Mouse (Mus musculus) heart, adult 8-10 months (tissue): Measurements from ENCODE around the gene Fras1. TPM values are rescaled to one million over a fixed set of nuclear protein-coding genes. Genes with fewer than 3 reads are reported as not detected.

Experiments used
- DNase-seq: peaks from one replicate; pipeline ENCODE4 v3.0.0; 2022; ENCODE audit warnings: low spot score
- total RNA-seq, 4 experiments: library from RNA; stranded (reverse); gene quantifications; 2 replicates each; pipeline ENCODE4 v1.2.4; 2022

The Fras1 gene
- total RNA-seq = 1 to 10 TPM in 3 of 4 experiments, under 1 TPM in 1; 0.73 to 2.6 (median 1.9) TPM

DNA sequence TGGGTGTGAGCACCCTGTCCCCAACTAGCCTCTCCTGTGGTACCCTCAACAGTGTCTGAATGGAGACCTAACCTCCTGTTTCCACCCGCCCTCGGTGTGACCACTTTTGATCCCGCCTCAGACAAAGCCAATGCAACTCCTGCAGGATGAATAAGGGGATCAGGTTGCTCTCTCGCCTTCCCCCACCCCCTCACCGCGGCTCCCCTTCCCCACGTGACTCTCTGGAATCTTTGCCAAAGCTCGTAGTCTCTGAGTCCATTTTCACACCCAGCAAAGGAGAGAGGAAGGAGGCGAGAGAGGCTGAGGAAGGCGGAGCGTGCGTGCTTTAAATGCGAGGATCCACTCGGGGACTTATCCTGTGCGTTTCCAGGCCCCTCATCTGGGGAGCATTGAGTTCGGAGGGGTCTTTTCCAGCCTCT is at the start of gene Fras1:
Gene Fras1, plus strand, starts transcription at position 389 of the 419 bp plus-strand sequence.
- DNase-seq = no peak

DNA sequence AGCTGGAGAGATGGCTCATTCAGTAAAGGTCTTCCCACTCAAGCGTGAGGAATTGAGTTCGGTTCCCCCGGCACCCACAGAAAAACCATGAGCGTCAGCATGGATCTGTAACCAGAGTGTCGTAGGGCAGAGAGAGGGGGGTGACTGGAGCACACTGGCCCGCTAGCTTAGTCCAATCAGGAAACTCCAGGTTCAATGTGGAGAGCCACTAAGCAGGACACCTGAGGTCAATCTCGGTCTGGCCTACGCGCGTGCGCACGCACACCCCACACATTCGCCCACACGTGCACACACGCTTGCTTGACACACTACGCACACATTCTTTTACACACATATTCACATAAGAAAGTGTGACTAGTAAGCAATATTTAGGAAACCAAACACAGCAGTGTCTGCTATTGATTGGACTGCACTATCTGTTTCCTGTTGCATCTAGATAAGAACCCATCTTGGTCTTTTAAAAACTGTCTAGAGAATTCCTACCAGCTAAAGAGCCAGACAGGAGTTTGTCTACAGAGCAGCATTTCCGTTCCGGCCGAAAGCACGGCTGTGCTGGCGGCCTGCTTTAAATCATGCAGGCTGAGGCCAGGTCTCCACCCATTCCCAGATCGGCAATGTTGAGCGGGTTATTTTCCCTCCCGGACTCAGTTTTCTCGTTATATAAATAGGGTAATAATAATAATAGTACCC is 42.6 kb upstream of the Fras1 start:
- no peak for DNase-seq

DNA sequence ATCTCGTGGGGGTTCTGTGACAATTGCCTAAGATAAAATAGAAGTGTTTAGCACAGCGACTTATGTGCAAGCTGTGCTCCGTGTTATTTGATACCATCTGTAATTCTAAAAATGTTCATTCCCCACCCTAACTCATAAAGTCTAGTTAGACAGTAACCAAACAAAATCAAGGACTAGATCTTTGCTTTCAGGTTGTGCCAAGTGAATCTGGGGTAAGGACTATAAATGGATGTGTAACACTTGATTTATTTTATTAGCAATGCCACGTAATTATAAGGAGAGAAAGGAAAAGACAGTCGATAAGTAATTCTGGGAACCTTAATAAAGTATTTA is 42.1 kb upstream of the Fras1 start:
- DNase-seq = no peak

DNA sequence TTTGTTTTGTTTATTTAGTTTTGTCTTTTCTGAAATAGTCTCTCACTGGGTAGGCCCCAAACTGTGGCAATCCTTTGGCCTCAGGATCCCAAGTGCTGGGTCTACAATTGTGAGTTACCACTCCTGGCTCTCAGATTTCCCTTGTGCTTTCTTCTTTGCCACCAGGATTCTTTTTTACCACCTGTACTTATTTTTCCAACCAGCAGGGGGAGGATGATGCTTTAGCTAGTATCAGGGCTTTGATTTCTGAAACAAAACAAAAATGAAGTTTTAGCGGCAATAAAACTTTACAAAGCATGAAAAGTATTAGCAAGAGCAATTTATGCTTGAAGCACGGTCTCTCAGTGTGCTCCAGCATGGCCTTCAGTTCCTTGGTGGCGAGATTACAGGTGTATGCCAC is 39.8 kb upstream of the Fras1 start:
- peak; percentile 5 for DNase-seq

DNA sequence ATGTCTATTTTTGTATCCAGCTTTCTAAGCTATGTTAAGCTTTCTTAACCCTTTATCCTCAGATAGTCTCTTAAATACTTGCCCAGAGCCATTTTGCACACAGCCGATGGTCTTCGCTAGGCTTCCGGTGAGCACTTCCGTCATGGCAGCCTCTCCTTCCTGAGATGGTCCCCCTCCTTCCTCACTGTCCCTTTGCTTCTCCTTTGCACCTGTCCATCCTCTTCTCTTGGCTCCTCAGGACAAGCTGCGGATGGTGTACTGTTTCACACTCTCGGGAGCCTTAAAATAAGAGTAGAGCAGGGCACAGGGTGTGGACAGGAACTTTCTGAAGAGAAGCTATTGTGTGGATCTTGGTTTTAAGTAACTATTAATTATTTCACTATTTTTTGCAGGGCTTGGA is 33.2 kb upstream of the Fras1 start:
- no peak for DNase-seq

DNA sequence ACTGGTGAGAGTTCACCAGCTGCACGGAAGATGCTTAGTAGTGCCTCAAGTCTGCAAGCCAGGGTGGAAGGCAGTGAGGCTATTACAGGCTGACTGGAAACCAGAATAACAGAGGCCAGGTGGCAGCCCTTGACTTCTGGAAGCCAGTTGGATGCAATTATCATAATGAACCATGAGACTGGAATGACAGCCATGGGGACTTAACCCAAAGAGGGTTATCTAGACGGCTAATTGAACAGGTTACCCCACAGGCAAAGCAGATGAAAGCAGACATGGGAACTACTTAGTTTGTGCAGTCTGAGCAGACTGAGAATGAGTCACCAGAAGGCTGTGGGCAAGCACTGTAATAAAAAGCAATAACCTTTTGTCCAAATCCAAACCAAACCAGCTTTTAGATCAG is 28.8 kb upstream of the Fras1 start:
- DNase-seq = no peak

DNA sequence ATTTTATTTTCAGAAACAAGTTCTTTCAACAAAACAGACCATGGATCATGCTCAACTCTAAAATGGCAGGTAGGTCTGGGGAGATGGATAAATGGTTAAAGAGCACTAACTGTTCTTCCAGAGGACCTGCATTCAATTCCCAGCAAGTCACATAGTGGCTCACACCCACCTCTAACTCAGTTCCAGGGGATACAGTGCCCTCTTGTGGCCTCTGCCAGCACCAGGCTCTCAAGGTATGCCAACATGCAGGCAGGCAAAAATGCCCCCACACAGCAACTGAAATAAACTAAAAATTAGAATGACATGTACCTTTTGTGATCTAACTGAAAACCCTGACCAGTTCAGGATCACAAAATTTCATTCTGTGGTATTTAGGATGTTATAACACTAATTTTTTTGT is 21.8 kb upstream of the Fras1 start:
- DNase-seq = no peak

DNA sequence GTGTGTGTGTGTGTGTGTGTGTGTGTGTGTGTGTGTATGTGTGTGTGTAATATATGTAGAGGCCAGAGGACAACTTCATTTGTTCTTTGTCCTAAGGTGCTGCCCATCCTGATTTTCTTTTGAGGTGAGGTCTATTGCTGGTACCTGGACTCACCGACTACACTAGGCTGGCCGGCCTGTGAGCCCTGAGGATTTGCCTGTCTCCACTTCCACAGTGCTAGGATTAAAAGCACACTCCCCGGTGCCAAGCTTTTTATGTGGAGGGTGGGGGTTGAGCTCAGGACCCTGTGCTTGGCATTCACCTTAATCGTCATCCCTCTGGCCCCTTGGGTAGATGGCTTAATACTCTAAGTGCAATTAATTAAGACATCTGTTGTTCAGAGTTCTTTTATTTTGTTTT is 9.8 kb upstream of the Fras1 start:
- DNase-seq = no peak

DNA sequence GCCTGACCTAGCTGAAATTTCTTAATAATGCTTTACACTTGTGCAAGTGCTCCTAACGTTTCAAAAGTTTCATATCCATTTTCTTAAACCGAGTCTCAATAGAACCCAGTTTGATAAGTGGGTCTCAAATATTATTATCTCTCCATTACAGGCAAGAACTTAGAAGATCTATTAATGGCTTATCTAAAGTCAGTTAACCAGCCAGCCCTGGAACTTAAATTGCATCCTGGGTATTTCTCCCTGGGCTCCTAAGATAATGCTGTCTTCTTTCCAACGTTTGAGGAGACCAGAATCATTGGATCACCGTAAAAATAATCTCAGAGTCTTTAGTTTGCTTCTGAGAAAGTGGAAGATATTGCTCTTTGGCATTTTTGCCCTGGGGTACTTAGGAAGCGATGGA is 8.2 kb upstream of the Fras1 start:
- no peak for DNase-seq

DNA sequence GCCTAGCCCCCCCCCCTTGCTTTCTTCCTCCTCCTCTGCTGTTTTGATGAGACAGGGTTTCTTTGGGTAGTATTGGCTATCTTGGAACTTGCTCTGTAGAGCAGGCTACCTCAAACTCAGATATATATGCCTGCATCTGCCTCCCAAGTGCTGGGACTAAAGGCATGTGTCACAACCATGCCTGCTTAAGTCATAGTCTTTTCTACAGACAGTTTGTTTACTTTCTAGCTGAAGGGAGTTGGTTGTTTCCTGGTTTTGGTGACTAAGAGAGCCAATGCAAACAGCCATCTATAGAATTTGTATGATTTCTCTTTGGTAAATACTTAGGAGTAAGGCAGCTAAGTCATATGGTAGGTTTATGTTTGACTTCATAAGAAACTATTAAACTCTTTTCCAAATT is 6.5 kb upstream of the Fras1 start:
- DNase-seq = no peak

DNA sequence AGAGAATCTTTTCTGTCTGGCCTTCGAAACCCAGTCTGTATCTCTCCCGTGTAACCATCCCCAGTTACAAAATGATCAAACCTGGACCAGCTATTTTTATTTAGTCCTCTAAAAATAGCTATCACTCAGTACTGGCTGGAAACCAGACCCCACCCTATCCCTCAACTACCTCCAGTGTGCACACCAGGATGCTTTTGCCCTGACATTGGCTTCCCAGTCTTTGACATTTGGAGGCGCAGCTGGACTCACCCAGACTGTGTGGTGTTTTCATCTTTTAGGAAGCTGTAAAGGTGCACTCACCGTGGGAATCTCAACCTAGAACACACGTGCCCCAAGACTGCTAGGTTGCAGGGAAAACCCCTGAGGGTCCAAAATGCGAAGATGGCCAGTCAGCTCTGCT is 649 bp upstream of the Fras1 start:
- DNase-seq = no peak

DNA sequence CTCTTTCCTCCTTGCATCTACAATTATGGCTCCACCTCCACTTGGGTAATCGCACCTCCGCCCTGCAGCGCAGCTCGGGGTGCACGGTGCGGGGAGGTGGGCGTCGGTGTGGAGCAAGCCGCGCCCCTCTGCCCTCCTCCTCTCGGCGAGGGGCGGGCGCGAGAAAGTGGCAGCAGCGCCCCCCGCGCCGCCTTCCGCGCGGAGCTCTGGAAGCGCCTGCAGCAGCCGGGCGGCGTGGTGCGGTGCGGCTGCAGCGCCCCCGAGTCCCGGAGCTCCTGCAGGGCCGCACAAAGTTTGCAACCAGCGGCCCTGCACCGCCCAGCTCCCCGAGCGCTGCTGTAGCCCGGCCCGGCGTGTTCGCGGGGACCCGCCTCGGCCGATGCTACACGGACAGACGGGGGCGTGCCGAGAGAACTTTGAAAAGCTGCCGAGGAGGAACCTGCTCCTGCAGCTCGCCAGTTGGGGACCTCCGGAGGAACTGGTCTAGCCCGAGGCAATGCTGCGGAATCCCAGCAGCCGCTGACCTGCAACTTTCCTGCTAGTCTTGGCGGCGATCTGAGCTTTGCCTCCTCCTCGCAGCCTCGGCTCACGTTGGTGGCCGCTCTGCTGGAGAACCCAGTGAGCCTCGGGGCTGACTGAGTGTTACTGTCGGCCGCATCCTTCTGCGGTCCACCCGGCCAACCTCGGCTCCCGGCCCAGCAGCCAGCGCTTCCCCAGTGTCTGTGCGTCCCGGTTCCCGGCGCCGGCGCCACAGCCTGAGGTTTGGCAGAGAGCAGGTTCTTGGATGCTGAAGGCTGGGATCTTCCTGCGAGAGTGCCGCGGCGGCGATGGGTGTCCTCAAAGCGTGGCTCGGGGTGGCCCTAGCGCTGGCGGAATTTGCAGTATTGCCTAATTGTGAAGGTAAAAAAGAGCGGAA is 489 bp downstream of the Fras1 start:
- peak; percentile 13 for DNase-seq

DNA sequence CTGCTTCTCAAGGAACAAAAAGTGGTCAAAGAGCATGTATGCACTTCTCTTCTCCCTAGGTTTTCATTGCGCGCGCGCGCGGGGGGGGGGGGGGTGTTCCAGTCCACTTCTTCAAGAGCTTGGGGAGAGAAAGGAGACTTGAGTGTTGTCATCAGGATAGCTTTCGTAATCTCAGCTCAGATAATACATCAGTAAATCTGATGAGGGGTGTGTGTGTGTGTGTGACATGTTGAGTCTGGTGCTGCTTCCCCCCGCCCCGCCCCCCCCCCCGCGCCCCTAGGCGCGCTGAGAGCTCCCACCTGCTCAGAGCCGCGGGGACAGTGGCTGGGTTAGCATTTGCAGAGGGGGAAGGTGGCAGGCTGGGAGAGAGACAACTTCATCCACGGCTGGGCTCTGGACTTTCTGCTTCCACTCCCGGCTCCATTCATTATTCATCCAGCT is 1.7 kb downstream of the Fras1 start:
- no peak for DNase-seq

DNA sequence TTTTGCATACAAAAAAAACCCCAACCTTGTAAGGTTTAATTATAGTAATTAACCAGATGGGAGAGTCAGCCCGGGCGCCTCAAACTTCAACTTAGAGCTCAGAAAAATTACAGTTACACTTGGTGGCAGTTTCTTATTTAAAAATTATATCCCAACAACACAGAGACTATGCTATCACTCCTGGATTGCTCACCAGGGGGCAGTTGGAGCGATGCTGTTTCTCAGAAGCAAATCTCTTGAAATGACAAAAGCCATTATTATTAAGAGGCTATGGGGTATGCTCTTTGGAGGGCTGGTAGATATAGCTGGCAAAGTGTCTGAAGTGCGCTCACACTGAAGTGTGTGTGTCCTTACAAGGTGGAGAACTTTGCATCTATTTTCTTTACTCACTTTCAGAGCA is 2.5 kb downstream of the Fras1 start:
- no peak for DNase-seq

DNA sequence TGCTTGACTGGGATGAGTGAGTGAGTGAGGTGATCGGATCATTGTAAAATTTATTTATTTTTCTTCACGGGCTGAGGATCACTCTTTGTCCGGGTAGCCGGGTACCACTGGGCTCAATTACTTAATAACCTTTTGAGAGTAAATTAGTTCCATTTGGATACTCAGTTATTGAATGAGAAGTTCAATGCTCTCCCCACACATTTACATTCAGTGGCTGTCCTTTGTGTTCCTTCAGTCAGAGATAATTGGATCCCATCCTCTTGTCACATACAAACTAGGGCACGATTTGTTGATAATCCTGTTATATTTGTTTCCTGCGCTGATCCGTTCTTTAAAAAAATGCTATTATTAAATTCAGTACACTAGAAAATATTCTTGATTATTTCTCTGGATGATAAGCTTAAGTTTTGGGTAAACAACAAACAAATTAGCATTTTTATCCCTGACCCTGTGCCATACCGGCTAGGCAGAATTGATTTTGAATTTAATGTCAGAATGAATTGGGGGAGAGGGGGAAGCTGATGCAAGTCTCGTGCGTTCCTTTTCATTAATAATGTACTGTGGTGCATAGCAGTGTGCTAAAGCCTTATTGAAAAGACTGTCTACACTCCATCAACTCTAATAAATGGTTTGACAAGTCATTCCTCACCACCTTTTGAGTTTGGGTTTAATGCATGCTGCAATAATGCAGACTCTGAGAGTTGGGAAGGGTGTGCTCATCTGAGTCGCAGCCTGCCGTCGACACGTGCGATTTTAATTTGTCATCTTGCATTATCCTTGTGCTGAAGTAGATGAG is 12.6 kb downstream of the Fras1 start:
- DNase-seq = no peak

DNA sequence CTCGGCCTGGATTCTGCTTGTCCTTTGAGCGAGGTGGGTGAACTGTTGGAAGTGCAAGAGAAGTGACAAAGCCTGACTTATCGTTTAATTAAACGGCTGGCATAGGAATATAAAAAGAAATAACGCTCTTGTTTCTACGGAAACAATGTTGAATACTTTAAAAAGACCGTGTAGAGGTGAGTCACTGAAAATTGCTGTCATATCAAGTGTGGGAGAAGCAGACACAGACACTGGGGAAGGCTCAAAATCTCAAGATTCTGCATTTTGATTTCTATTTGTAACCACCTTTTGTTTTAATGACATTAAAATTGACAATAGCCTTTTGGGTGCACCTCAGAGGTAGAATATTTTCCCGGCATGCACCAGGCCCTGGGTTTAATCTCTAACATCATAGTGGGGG is 14.6 kb downstream of the Fras1 start:
- DNase-seq = no peak

DNA sequence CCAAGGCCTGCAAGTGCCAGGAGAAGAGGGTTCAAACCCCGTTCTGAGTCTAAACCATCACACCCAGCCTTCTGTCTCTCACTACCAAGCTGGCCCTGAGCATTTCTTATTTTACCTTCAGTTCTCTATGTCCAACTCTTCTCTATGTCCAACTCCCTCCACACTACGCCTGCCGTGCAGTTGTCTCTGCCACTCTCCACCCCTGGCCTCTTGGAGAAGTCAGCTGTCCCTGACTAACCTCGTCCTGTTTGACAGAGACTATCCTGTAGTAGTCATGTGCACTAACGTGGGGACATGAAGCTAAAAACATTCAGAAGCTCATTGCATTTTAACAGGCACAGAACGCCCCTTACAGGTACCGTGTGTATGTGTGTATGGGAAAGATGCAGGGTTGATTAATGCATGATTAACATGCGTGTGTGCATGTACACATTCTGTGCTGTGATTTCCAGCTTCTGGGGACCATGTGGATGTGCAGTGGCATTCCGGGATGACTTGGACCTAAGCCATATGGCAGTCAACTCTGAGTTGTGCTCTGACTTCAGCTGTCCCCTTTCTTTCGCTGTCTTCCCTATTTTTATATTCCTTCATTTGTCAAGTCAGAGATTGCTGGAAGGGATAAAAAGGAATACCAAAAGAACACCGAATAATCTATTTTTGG is 16.3 kb downstream of the Fras1 start:
- DNase-seq = no peak

DNA sequence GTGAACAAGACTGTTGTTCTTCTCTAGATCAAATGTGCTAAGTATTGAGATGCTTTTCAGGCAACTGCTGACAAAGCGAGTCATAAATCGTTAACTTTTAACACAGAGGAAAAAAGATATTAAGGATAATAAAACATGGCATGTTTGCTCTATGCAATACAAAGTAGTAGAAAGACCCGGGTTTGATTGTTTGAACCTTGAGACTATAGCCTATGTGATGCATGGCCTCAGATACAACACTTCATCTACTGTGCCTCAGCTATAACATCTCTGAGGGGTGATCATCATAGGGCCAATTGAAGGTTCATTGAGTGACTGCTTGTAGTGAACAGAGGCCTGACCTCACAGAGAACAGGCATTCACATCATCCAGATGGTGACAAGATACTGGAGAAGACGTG is 17.3 kb downstream of the Fras1 start:
- DNase-seq = no peak

DNA sequence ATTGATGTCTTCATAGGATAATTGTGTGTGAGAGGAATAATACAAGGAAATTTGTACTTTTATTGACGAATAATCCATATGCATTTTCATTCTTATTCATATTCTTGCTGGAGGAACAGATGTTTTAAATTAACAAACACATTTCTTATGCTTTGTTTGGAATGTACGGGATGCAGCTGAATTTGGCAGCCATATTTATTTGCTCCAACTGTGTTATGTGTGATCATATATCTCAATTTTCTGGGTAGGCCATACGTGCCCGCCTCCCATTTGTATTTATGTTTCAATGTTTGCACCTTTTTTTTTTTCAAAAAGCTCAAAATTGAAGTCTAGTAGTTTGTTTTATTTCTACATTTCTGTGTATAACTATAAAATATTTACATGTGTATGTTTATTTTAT is 21.2 kb downstream of the Fras1 start:
- no peak for DNase-seq

DNA sequence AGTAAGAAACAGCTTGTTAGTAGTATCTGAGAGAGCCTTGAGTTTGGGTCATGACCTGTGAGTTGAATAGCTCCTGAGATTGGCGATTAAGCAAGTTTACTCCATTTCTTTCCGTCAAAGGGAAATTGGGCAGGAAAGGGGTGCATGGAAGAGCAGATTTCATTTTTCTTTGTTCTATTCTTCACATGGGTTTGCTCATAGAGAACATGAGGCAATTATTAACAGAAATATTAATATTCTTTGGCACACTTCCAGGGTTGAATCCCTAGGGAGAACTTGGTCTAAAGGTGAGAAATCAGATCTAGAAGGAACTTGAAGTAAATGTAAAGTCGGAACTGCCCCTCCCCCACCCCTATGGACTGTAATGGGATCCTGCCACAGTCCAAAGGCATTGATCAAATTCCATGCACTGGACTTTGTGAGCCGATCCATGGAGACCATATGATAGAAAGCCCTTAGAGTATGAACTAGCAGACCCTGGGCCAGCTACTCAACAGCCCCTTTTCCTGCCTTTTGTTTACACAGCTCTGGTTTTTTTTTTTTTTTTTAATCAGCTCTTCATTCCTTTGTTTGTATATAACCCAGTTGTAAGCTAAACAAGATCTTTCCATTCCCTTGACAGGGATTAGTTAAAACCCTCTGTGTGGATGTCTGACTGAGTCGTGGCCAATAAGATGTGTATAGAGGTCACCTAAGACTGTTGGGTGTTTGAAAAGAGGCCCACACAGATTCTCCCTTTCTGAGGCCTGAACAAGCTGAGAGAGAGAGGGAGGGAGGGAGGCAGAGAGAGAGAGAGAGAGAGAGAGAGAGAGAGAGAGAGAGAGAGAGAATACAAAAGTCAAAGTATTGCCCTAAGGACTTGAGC is 22.3 kb downstream of the Fras1 start:
- no peak for DNase-seq

DNA sequence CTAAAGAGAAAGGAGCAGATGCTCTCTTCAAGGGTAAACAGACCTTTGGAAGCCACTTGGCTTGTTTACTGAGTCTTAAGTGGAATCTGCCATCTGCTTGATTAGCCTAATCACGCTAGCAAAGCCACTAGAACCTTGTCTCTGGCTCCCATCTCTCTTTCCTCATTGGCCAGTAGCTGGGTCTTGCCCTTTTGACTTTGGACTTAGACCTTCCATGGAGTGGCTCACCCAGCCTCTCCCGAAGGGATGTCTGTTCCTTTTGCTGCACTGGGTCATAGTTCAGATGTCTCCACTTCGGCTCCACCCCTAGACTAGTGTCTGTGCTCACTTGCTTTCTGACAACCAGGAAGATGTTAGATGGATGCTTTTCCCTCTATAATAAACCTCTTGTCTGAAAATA is 28.8 kb downstream of the Fras1 start:
- DNase-seq = no peak
